Mouse (Mus musculus): ENCODE results near the gene Ankrd54. TPM values are rescaled to one million over a fixed set of nuclear protein-coding genes. Genes with fewer than 3 reads are reported as not detected.

Ankrd54 gene
- total RNA-seq, 1 experiment from 2014 or later, result 19.2 TPM

DNA sequence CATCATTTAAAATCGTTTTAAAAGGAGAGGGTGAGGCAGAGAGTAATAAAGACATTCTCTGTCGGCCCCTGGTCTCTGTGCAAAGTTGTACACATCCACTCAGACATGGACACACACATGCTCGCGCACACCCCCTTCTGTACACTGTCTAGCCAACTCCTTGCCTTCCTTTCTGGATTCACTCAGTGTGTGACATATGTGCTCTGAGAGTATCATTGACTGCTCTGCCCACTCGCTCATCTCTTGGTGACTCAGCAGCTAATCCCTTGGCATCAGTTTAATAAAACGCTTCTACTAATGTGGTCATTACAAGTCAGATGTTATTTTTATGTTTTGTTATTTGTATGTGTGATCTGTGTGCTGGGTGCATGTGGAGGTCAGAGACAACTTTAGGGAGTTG is 29.6 kb upstream of the Ankrd54 start:
- no peak for ATAC-seq (ENCODE audit: extremely low read depth, insufficient number of reproducible peaks, low FRiP score, poor library complexity, severe bottlenecking)

GRCm38 (mm10) chr15:79079567-79079966 is 16.9 kb upstream of the Ankrd54 start:
- ATAC-seq (ENCODE audit: extremely low read depth, insufficient number of reproducible peaks, low FRiP score, poor library complexity, severe bottlenecking), result no peak

GRCm38 (mm10) chr15:79075658-79076365 is 13.1 kb upstream of the Ankrd54 start:
- ATAC-seq (ENCODE audit: extremely low read depth, insufficient number of reproducible peaks, low FRiP score, poor library complexity, severe bottlenecking), result no peak

DNA sequence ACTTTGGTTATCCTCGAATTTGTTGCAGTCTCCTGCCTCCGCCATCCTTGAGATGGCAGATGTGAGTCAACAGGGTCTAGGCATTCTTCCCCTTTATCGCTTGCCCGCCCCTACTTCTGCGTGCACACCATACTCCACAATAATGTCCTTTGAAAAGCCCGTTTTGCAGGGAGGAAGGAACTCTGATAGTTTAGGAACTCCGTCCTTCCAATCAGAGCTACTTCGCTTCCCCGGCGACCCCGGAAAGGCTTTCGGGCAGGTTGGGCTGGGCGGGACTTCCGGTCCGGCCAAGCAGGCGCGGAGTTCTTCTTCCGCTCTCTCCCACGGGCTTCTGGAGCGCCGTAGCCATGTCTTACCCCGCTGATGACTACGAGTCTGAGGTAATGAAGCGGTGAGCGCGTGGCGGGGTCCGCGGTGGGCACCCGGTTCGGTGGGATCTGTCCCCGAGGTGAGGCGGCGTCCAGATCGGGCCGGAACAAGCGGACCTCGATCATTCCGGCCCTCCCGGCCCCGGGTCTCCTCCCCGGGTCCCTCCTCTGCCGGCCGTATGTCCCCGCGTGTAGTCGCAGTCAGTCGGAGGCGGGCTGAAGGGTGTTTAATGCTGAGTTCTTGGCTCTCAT is 12.3 kb upstream of the Ankrd54 start, which contains the start of gene Eif3l:
Gene Eif3l (plus strand): TSS at position 267 of the 620 bp plus-strand sequence.
- ATAC-seq (ENCODE audit: extremely low read depth, insufficient number of reproducible peaks, low FRiP score, poor library complexity, severe bottlenecking), result peak; percentile 77

- no peak for ATAC-seq (ENCODE audit: extremely low read depth, insufficient number of reproducible peaks, low FRiP score, poor library complexity, severe bottlenecking)
These were observed 11.8 kb upstream of the Ankrd54 start for GRCm38 (mm10) chr15:79074446-79074845.

GRCm38 (mm10) chr15:79073752-79074151 is 11.1 kb upstream of the Ankrd54 start:
- ATAC-seq (ENCODE audit: extremely low read depth, insufficient number of reproducible peaks, low FRiP score, poor library complexity, severe bottlenecking), result no peak

- no peak for ATAC-seq (ENCODE audit: extremely low read depth, insufficient number of reproducible peaks, low FRiP score, poor library complexity, severe bottlenecking)
These were observed 8.7 kb upstream of the Ankrd54 start for GRCm38 (mm10) chr15:79071117-79072039.

DNA sequence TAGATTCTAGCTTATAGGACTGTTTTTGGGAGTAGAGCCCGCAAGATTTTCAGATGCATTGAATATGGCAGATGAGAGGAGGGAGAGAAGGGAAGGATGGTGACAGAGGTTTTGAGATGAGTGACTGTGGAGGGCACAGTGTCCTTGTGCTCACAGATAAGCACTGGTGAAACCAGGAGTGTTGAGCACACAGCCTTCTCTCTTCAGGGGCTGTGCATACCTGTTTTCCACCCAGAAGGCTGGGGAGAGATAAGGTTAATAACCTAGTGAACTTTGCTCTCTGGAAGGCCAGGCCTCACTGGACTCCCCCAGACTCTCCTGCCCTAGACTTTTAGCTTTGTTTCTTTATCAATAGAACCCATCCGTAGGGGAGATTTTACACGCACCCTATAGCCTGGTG is 5.7 kb upstream of the Ankrd54 start:
- ATAC-seq (ENCODE audit: extremely low read depth, insufficient number of reproducible peaks, low FRiP score, poor library complexity, severe bottlenecking), result no peak

- no peak for ATAC-seq (ENCODE audit: extremely low read depth, insufficient number of reproducible peaks, low FRiP score, poor library complexity, severe bottlenecking)
These were observed 4.9 kb upstream of the Ankrd54 start for GRCm38 (mm10) chr15:79067631-79068030.

DNA sequence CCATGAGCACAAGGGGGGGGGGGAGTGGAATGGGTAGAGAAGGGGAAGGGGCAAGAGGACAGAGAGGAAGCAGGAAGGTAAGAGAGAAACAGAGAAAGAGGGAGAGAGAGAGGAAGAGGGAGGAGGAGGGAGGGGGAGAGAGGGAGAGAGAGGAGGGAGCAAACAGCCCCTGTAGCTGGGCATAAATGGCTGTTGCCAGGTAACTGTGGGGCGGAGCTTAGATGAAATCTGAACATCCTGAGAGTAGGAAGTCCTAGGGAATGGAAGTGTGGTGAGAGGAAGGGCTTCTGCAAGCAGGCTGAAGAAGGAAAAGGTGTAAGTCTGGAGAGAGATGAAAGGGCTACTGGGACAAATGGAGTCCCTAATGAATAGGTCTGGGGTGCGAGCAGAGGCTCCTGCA is 3.6 kb upstream of the Ankrd54 start:
- ATAC-seq (ENCODE audit: extremely low read depth, insufficient number of reproducible peaks, low FRiP score, poor library complexity, severe bottlenecking), result no peak

DNA sequence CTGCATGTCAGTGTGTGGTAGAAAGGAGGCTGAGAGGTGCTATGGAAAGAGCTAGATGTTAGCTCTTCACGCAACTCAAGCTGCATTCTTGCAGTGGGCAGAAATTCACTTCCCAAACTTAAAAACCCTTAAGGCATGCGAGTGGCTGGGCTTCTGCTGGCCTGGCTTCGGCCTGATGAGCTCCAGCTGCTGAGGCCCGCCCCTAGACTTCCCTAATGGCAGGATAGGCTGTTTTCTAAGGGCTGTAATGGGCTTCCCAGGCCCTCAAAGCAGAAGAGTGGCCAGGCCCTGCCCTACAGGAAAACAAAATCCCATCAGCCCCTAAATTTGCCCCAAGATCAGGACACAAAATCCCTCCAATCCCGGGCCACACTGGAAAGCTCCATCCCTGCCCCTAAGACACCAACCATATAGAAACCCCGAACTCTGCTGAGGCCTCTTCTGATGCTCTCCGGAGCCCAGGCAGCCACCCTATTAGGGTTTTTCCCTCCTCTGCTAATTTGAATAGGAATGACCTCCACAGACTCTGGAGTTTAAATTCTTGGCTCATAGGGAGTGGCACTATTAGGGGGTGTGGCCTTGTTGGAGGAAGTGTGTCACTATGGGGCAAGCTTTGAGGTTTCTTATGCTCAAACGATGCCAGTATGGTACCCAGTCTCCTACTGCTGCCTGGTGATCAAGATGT is 2.5 kb upstream of the Ankrd54 start:
- no peak for ATAC-seq (ENCODE audit: extremely low read depth, insufficient number of reproducible peaks, low FRiP score, poor library complexity, severe bottlenecking)

GRCm38 (mm10) chr15:79063160-79063740 is 557 bp upstream of the Ankrd54 start:
- ATAC-seq (ENCODE audit: extremely low read depth, insufficient number of reproducible peaks, low FRiP score, poor library complexity, severe bottlenecking), result no peak

DNA sequence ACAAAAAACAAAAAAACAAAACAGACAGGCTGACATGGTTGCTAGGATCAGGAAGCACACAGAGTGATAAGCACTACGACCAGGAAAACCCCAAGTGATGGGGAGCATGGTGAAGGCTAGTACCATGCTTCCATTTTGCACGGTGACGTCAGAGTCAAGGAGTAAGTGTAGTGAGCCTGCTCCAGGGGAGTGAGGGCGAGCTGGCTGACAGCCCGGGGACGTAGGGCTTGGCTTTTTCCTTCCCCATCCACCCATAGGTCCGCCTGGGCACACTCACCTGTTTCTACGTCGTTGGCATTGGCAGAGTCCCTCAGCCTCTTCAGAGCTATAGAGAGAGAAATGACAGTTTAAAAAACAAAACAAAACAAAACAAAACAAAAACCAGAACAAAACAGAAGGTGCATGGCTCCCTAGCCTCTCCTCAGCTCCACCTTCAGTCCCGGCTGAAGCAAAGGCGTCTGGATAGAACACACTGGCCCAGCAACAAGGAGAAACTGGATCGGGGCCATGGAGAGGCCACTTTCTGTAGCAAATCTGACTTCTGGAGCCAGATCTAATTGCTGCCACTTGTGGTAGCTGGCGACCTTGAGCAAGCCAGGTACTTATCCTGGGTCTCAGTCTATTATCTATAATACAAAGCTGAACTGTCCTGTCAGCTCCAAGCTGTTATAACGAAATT is 1.7 kb downstream of the Ankrd54 start:
- no peak for ATAC-seq (ENCODE audit: extremely low read depth, insufficient number of reproducible peaks, low FRiP score, poor library complexity, severe bottlenecking)

GRCm38 (mm10) chr15:79057850-79058249 is 4.8 kb downstream of the Ankrd54 start:
- no peak for ATAC-seq (ENCODE audit: extremely low read depth, insufficient number of reproducible peaks, low FRiP score, poor library complexity, severe bottlenecking)

DNA sequence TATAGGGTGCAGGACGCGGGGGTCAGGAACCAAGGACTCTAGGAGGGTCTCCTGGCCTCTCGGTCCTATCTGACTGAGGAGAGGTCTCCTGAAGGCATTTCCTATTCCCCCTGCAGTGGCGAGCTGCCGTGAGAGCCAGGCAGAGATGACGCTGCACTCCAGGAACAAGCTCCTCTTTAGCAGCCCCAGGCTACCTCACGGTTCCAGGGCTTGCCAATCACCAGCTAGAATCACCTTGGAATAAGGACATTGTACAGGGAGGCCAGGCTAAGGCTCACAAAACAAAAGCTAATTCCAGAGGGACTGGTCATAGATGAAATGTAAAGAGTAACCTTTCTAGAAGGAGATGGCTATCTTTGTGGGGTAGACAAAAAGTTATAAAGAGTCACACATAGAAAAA is 6.1 kb downstream of the Ankrd54 start:
- no peak for ATAC-seq (ENCODE audit: extremely low read depth, insufficient number of reproducible peaks, low FRiP score, poor library complexity, severe bottlenecking)

- no peak for ATAC-seq (ENCODE audit: extremely low read depth, insufficient number of reproducible peaks, low FRiP score, poor library complexity, severe bottlenecking)
These were observed 10.3 kb downstream of the Ankrd54 start for GRCm38 (mm10) chr15:79052366-79052765.

DNA sequence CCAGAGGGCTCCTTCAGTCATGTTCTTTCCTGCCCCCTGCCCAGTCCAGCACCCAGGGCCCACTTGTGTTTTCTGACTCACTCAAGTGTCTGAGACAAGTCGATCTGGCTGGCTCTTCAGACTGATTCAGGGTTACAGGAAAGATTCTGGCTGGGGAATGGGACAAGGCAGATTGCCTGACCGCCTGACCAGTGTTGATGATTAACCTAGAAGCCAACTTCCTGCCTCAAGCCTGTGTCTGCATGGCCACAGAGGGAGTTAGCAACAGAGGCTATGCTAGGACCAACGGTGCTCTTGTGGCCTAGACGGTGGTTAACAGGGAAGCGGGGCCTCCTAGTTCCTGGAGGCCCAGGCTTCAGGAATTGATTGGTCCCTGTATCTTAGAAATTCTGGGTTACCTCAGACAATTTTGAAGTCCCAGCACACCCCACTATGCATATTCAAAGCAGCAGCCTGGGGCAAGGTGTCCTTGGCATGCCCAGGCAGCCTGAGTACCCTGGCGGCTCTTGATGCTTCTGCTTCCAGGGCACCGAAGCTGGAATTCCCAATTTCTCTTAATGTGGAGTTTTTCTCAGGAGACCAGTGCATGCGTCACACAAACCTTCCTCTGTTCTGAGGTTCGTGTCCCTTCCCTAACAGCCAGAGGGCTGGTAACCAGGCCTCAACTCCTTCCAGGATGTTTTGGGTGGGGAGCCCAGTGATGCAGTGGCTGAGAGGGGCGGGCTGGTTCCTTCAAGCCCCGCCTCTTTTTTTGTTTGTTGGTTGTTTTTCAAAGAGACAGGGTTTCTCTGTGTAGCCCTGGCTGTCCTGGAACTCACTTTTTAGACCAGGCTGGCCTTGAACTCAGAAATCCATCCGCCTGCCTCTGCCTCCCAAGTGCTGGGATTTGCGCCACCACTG is 11.0 kb downstream of the Ankrd54 start:
- no peak for ATAC-seq (ENCODE audit: extremely low read depth, insufficient number of reproducible peaks, low FRiP score, poor library complexity, severe bottlenecking)

Data from neutrophil, adult 5-6 weeks (primary cell).